ENCODE assay signal across 11 mouse cellular contexts in genomic region chr13:97255976-97256848, GRCm38 (mm10). TPM values are rescaled to one million over a fixed set of nuclear protein-coding genes. Genes with fewer than 3 reads are reported as not detected.
DNase-seq lines count a peak whose midpoint lies in the region; ATAC-seq lines count a peak whose summit lies in the region.
"Had no signal": no experiment of that assay in that cellular context is flagged by ENCODE, and none has a peak within 500 bp of the region (broad histone marks: within the 10 kb centered on the region; RNA-seq: fewer than 3 reads in every experiment).

No protein-coding gene starts in this region.

- H3K9me3 ChIP-seq in kidney, embryonic 15.5 days (replicated peaks), result no peaks in the 10 kb centered on the region
- no peaks in the 10 kb centered on the region for H3K9me3 ChIP-seq in forebrain, embryonic 10.5 days
- H3K9me3 ChIP-seq in hindbrain, embryonic 13.5 days, result no peaks in the 10 kb centered on the region
- no peaks in the 10 kb centered on the region for H3K9me3 ChIP-seq in midbrain, embryonic 15.5 days
- H3K9me3 ChIP-seq: liver, embryonic 15.5 days had no signal

- H3K4me2 ChIP-seq in kidney, embryonic 15.5 days, result no peak overlapping the region
- H3K4me2 ChIP-seq in hindbrain, embryonic 13.5 days, result no peak overlapping the region
- peak overlapping the region; percentile 1 for H3K4me2 ChIP-seq in midbrain, embryonic 15.5 days
- H3K4me2 ChIP-seq: liver, embryonic 15.5 days had no signal

- DNase-seq in kidney, postnatal 36 days, result no peak
- DNase-seq in forebrain, embryonic 10.5 days (ENCODE audit: extremely low spot score, low spot score), result no peak
- no peak for DNase-seq in retina, postnatal 1 day
- DNase-seq in kidney, postnatal 4 days, result no peak
- DNase-seq in urinary bladder, postnatal 10 days (ENCODE audit: low spot score), result no peak
- DNase-seq: adrenal gland, postnatal 25 days had no signal

- H3K9ac ChIP-seq in kidney, embryonic 15.5 days, result no peak overlapping the region
- H3K9ac ChIP-seq in hindbrain, embryonic 13.5 days, result no peak overlapping the region
- H3K9ac ChIP-seq in midbrain, embryonic 15.5 days, result no peak overlapping the region
- H3K9ac ChIP-seq: liver, embryonic 15.5 days had no signal

- H3K27me3 ChIP-seq in kidney, embryonic 15.5 days, result peaks cover 5% of the 10 kb centered on the region; the same call in 1 of the 2 replicates
- H3K27me3 ChIP-seq in forebrain, embryonic 10.5 days (ENCODE audit: poor library complexity, severe bottlenecking), result peaks cover 17% of the 10 kb centered on the region
- H3K27me3 ChIP-seq in hindbrain, embryonic 13.5 days, result no peaks in the 10 kb centered on the region
- H3K27me3 ChIP-seq in midbrain, embryonic 15.5 days (replicated peaks), result no peaks in the 10 kb centered on the region
- H3K27me3 ChIP-seq: liver, embryonic 15.5 days had no signal

- H3K4me3 ChIP-seq in kidney, embryonic 15.5 days (replicated peaks), result no peak overlapping the region
- no peak overlapping the region for H3K4me3 ChIP-seq in forebrain, embryonic 10.5 days
- no peak overlapping the region for H3K4me3 ChIP-seq in hindbrain, embryonic 13.5 days
- no peak overlapping the region for H3K4me3 ChIP-seq in midbrain, embryonic 15.5 days
- H3K4me3 ChIP-seq: liver, embryonic 15.5 days had no signal

- 0 out of 2 replicates have a peak overlapping the region, but pooled peaks have one; percentile 1 for H3K27ac ChIP-seq in kidney, embryonic 15.5 days
- peak overlapping the region; percentile 87 for H3K27ac ChIP-seq in forebrain, embryonic 10.5 days
- peak overlapping the region; percentile 36 for H3K27ac ChIP-seq in hindbrain, embryonic 13.5 days
- H3K27ac ChIP-seq in midbrain, embryonic 15.5 days, result peak overlapping the region; percentile 59
- H3K27ac ChIP-seq: liver, embryonic 15.5 days; macrophage had no signal

- H3K4me1 ChIP-seq in kidney, embryonic 15.5 days, result peaks cover 24% of the 10 kb centered on the region
- H3K4me1 ChIP-seq in forebrain, embryonic 10.5 days, result peaks cover 89% of the 10 kb centered on the region
- peaks cover 47% of the 10 kb centered on the region for H3K4me1 ChIP-seq in hindbrain, embryonic 13.5 days (replicated peaks)
- peaks cover 54% of the 10 kb centered on the region for H3K4me1 ChIP-seq in midbrain, embryonic 15.5 days
- H3K4me1 ChIP-seq: liver, embryonic 15.5 days had no signal

- ATAC-seq in kidney, embryonic 15.5 days (replicated peaks; ENCODE audit: low FRiP score), result no peak
- no peak for ATAC-seq in hindbrain, embryonic 13.5 days (ENCODE audit: low FRiP score)
- no peak for ATAC-seq in midbrain, embryonic 15.5 days (replicated peaks)

- 49% methylated on average over 6 of the region's 6 CpGs for WGBS in kidney, embryonic 15.5 days
- WGBS in forebrain, embryonic 10.5 days, result 65% methylated on average over 6 of the region's 6 CpGs
- WGBS in hindbrain, embryonic 13.5 days, result 24% methylated on average over 6 of the region's 6 CpGs
- WGBS in midbrain, embryonic 15.5 days, result 11% methylated on average over 6 of the region's 6 CpGs

- peaks cover 22% of the 10 kb centered on the region for H3K36me3 ChIP-seq in kidney, embryonic 15.5 days
- peaks cover 24% of the 10 kb centered on the region for H3K36me3 ChIP-seq in forebrain, embryonic 10.5 days (replicated peaks)
- H3K36me3 ChIP-seq in hindbrain, embryonic 13.5 days, result peaks cover 8% of the 10 kb centered on the region
- H3K36me3 ChIP-seq in midbrain, embryonic 15.5 days (replicated peaks), result no peaks in the 10 kb centered on the region

RNA-seq across cellular contexts. Expression of gene Enc1, which starts 15.3 kb away (rescaled TPM):
- polyA plus RNA-seq in kidney, embryonic 15.5 days (2015; fragmentation: Nextera tagmentation; extraction: Ambion mirVana), result 12.0 and 15.1 TPM in 2 replicates
- polyA plus RNA-seq in forebrain, embryonic 10.5 days (2016; fragmentation: Nextera tagmentation; extraction: Ambion mirVana), result 7.8 and 10.0 TPM in 2 replicates
- 59.2 and 62.1 TPM in 2 replicates for polyA plus RNA-seq in hindbrain, embryonic 13.5 days (2015; fragmentation: Nextera tagmentation; extraction: Ambion mirVana)
- 76.1 and 81.9 TPM in 2 replicates for polyA plus RNA-seq in midbrain, embryonic 15.5 days (2015; fragmentation: Nextera tagmentation; extraction: Ambion mirVana)

RNA-seq across cellular contexts. Expression of gene Hexb, which starts 58.1 kb away (rescaled TPM):
- polyA plus RNA-seq in kidney, embryonic 15.5 days (2015; fragmentation: Nextera tagmentation; extraction: Ambion mirVana), result 34.6 and 36.7 TPM in 2 replicates
- polyA plus RNA-seq in forebrain, embryonic 10.5 days (2016; fragmentation: Nextera tagmentation; extraction: Ambion mirVana), result 18.4 and 20.5 TPM in 2 replicates
- polyA plus RNA-seq in hindbrain, embryonic 13.5 days (2015; fragmentation: Nextera tagmentation; extraction: Ambion mirVana), result 37.3 and 40.1 TPM in 2 replicates
- 35.8 and 43.1 TPM in 2 replicates for polyA plus RNA-seq in midbrain, embryonic 15.5 days (2015; fragmentation: Nextera tagmentation; extraction: Ambion mirVana)

Comparison
In these comparisons a context has a peak if more than half of its experiments do, and no peak if none do; other contexts are left out.
1. H3K27ac ChIP-seq: peak in every context shown above with its lines; median percentile 87 in forebrain, embryonic 10.5 days; 59 in midbrain, embryonic 15.5 days; 36 in hindbrain, embryonic 13.5 days; 1 in kidney, embryonic 15.5 days.